Comparison of ENCODE assay signal across 8 mouse cellular contexts in genomic region chr7:80186531-80187296, GRCm38 (mm10). TPM values are rescaled to one million over a fixed set of nuclear protein-coding genes. Genes with fewer than 3 reads are reported as not detected.
A peak's percentile ranks its signal among the peaks of the same experiment; 100 is the strongest.
DNase-seq lines count a peak whose midpoint lies in the region; ATAC-seq and TF ChIP-seq lines count a peak whose summit lies in the region.

Gene Sema4b, plus strand, starts transcription at chr7:80186841.

- H3K4me2 ChIP-seq in hindbrain, embryonic 13.5 days = peak within 1 kb of the TSS; percentile 75
- H3K4me2 ChIP-seq in lung, postnatal 0 days (replicated peaks; ENCODE audit: low read depth, low read length) = peak within 1 kb of the TSS; percentile 71

- TF ChIP-seq EP300 in lung, postnatal 0 days (IDR thresholded peaks at IDR 0.05) = no peak

- no peaks in the 10 kb centered on the region for H3K36me3 ChIP-seq in hindbrain, embryonic 13.5 days
- H3K36me3 ChIP-seq in lung, postnatal 0 days (ENCODE audit: insufficient read depth, low read length) = no peaks in the 10 kb centered on the region

- no peaks in the 10 kb centered on the region for H3K9me3 ChIP-seq in hindbrain, embryonic 13.5 days
- H3K9me3 ChIP-seq in lung, postnatal 0 days (ENCODE audit: low read length) = no peaks in the 10 kb centered on the region

- peak within 1 kb of the TSS; percentile 75 for H3K9ac ChIP-seq in hindbrain, embryonic 13.5 days
- peak within 1 kb of the TSS; percentile 29; the same call in 1 of the 2 replicates for H3K9ac ChIP-seq in lung, postnatal 0 days (replicated peaks; ENCODE audit: low read depth)

- 1% methylated on average over 48 of the region's 51 CpGs for WGBS in hindbrain, embryonic 13.5 days
- WGBS in lung, postnatal 0 days = 1% methylated on average over 44 of the region's 51 CpGs

- peak; percentile 89 for ATAC-seq in hindbrain, embryonic 13.5 days (ENCODE audit: low FRiP score)
- ATAC-seq in lung, postnatal 0 days = peak; percentile 85

- H3K27me3 ChIP-seq in hindbrain, embryonic 13.5 days = 0 out of 2 replicates have a peak, but pooled peaks cover 3% of the 10 kb centered on the region
- no peaks in the 10 kb centered on the region for H3K27me3 ChIP-seq in lung, postnatal 0 days (replicated peaks; ENCODE audit: insufficient read depth, low read length)

- peak within 1 kb of the TSS; percentile 52 for H3K4me3 ChIP-seq in hindbrain, embryonic 13.5 days
- H3K4me3 ChIP-seq in lung, postnatal 0 days (ENCODE audit: low read depth, low read length) = peak within 1 kb of the TSS; percentile 49

- peak; percentile 43 for TF ChIP-seq CTCF in lung, postnatal 0 days (IDR thresholded peaks at IDR 0.05)

- peak; percentile 98 for DNase-seq in Muller cell, postnatal 12 days (ENCODE audit: inconsistent ontology term)
- DNase-seq in cerebellum, postnatal 36 days = peak; percentile 71 to 81
- DNase-seq in frontal cortex, postnatal 36 days (ENCODE audit: low spot score in 2 of 2) = peak; percentile 89 to 96
- DNase-seq in layer of hippocampus, postnatal 14 days (ENCODE audit: low spot score in 2 of 2) = peak; percentile 95 to 96
- DNase-seq in lung, postnatal 0 days (ENCODE audit: low spot score) = peak; percentile 86
- DNase-seq in ovary, postnatal 14 days (ENCODE audit: low spot score) = peak; percentile 93
- peak; percentile 89 for DNase-seq in thymus, postnatal 0 days (ENCODE audit: low spot score)

- peaks cover 62% of the 10 kb centered on the region for H3K4me1 ChIP-seq in hindbrain, embryonic 13.5 days (replicated peaks)
- peaks cover 20% of the 10 kb centered on the region for H3K4me1 ChIP-seq in lung, postnatal 0 days (ENCODE audit: insufficient read depth, low read depth, low read length)

- H3K27ac ChIP-seq in hindbrain, embryonic 13.5 days = peak within 1 kb of the TSS; percentile 81
- H3K27ac ChIP-seq in lung, postnatal 0 days (ENCODE audit: low read length) = peak within 1 kb of the TSS; percentile 55; the same call in 1 of the 2 replicates

RNA-seq across cellular contexts. Expression of gene Sema4b, which starts in this region (rescaled TPM):
- polyA plus RNA-seq in hindbrain, embryonic 13.5 days (2015; fragmentation: Nextera tagmentation; extraction: Ambion mirVana) = 23.9 and 26.5 TPM in 2 replicates
- 10 to 100 TPM; 25.2 to 25.7 TPM for total RNA-seq in layer of hippocampus, postnatal 14 days (2021)
- polyA plus RNA-seq in lung, postnatal 0 days (2015; fragmentation: Nextera tagmentation; extraction: Ambion mirVana) = 11.6 and 11.8 TPM in 2 replicates
- 16.8 and 20.9 TPM in 2 replicates for polyA plus RNA-seq in thymus, postnatal 0 days (2015; fragmentation: Nextera tagmentation; extraction: Ambion mirVana)

Comparison
In these comparisons a context has a peak if more than half of its experiments do, and no peak if none do; other contexts are left out.
1. Peak in every context shown above with its lines: DNase-seq, ATAC-seq, H3K4me3 ChIP-seq and H3K27ac ChIP-seq.